Mouse (Mus musculus) heart, embryonic 16.5 days (tissue): ENCODE results near the gene Rrad. TPM values are rescaled to one million over a fixed set of nuclear protein-coding genes. Genes with fewer than 3 reads are reported as not detected.
A peak's percentile ranks its signal among the peaks of the same experiment; 100 is the strongest.

ENCODE experiments used
- ATAC-seq: fragments of 200-750 bp; cut with Nextera tagmentation; replicated peaks from 2 replicates; pipeline ENCODE4 v1.8.0; 2017; ENCODE audit warnings: moderate number of reproducible peaks; ENCODE audit not compliant: insufficient read depth, low FRiP score; ENCODE audit errors: extremely low read depth
- H3K27ac ChIP-seq: fragments of 300-500 bp; sonication (generic); 2 replicates; pipeline ENCODE4 v1.5.1; 2014; ENCODE audit warnings: mild to moderate bottlenecking, low read length, control low read depth, moderate library complexity
- H3K27me3 ChIP-seq: fragments of 300-500 bp; sonication (generic); 2 replicates; pipeline ENCODE4 v1.6.1; 2014; ENCODE audit warnings: low read length, mixed read lengths; ENCODE audit not compliant: control insufficient read depth, insufficient read depth
- H3K36me3 ChIP-seq: fragments of 300-500 bp; sonication (generic); 2 replicates; pipeline ENCODE4 v1.6.1; 2014; ENCODE audit not compliant: control insufficient read depth, insufficient read depth
- H3K4me1 ChIP-seq: fragments of 300-500 bp; sonication (generic); 2 replicates; pipeline ENCODE4 v1.6.1; 2014; ENCODE audit warnings: low read length, mixed read lengths; ENCODE audit not compliant: control insufficient read depth, insufficient read depth
- H3K4me2 ChIP-seq: fragments of 300-500 bp; sonication (generic); 2 replicates; pipeline ENCODE4 v1.6.1; 2014; ENCODE audit warnings: low read depth, mild to moderate bottlenecking, control low read depth, low read length
- H3K4me3 ChIP-seq: fragments of 300-500 bp; sonication (generic); 2 replicates; pipeline ENCODE4 v1.5.1; 2014; ENCODE audit warnings: mild to moderate bottlenecking, control low read depth, low read length
- H3K9ac ChIP-seq: fragments of 300-500 bp; sonication (generic); 2 replicates; pipeline ENCODE4 v1.6.1; 2014; ENCODE audit warnings: low read length, control low read depth
- H3K9me3 ChIP-seq: fragments of 300-500 bp; sonication (generic); replicated peaks from 2 replicates; pipeline ENCODE4 v1.6.1; 2016; ENCODE audit warnings: low read length; ENCODE audit not compliant: control insufficient read depth
- WGBS: fragments of 180-500 bp; shearing (Covaris S2); extraction: QIAGEN DNeasy Blood & Tissue Kit; methylation state at CpG from one replicate; pipeline ENCODE4 v1.1.7; 2014; 5-methylcytosine and 5-hydroxymethylcytosine counted together
- polyA plus RNA-seq: library from polyadenylated mRNA; unstranded; fragments of >200 nt; fragmentation: Nextera tagmentation; extraction: Ambion mirVana; gene quantifications from 2 replicates; pipeline ENCODE4 v1.2.1, GENCODE M21; 2015

Gene Rrad
- polyA plus RNA-seq, 1 experiment from 2014 or later, result 289 TPM

DNA sequence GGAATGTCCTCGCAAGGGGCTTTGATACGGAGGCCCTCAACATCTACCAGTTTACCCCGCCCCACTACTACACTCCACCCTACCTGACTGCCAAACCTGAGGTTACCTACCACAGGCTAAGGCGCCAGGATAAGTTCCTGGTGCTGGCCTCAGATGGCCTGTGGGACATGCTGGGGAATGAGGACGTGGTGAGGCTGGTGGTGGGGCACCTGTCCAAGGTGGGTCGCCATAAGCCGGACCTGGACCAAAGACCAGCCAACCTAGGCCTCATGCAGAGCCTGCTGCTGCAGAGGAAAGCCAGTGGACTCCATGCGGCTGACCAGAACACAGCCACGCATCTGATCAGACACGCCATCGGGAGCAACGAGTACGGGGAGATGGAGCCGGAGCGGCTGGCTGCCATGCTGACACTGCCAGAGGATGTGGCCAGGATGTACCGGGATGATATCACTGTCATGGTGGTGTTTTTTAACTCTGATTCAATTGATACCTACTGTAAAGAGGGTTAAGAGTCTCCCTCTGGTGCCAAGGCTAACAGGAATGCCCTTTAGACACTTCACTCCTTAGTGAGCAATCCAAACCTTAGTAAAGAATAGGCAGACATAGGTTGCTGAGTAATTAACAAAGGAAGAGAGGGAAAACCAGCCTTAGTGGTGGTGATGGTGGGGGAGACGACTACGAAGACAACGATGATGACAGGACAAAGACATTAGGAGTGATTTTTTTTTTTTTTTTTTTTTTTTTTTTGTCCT is 36.3 kb downstream of the Rrad start:
- Histone ChIP-seq H3K9ac (no peak overlapping the region), H3K4me1 (peaks cover 15% of the 10 kb centered on the region), H3K27me3 (no peaks in the 10 kb centered on the region), H3K36me3 (peaks cover 11% of the 10 kb centered on the region; the same call in 1 of the 2 replicates), H3K4me3 (no peak overlapping the region), H3K27ac (no peak overlapping the region), H3K9me3 (no peaks in the 10 kb centered on the region), H3K4me2 (no peak overlapping the region)
- WGBS, result 93% methylated on average over 19 of the region's 19 CpGs
- ATAC-seq, result no peak

DNA sequence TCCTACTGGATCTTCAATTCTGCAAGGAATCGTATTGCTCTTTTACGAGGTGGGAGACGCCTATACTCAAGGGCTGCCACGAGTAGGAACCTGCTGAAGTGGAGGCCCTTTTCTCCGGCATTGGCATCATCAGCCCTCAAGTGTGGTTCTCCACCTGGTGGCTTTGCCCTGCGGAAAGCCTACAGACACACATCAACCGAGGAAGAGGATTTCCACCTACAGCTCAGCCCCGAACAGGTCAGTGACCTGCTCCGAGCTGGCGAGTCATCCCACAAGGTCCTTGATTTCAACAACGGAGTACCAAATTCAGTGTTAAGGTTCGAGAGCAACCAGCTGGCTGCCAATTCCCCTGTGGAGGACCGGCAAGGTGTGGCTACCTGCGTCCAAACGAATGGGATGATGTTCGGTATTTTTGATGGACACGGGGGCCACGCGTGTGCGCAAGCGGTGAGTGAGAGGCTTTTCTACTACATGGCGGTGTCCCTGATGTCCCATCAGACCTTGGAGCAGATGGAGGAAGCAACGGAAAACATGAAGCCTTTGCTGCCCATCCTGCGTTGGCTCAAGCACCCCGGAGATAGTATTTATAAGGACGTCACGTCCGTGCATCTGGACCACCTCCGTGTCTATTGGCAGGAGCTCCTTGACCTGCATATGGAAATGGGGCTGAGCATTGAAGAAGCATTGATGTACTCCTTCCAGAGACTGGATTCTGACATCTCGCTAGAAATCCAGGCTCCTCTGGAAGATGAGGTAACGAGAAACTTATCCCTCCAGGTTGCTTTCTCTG is 37.4 kb downstream of the Rrad start:
- Histone ChIP-seq H3K9me3 (no peaks in the 10 kb centered on the region), H3K36me3 (peaks cover 11% of the 10 kb centered on the region; the same call in 1 of the 2 replicates), H3K27ac (no peak overlapping the region), H3K4me2 (no peak overlapping the region), H3K4me1 (peaks cover 15% of the 10 kb centered on the region), H3K27me3 (no peaks in the 10 kb centered on the region), H3K9ac (no peak overlapping the region), H3K4me3 (no peak overlapping the region)
- 91% methylated on average over 31 of the region's 31 CpGs for WGBS
- no peak for ATAC-seq

- Histone ChIP-seq H3K9ac (no peak overlapping the region), H3K27ac (no peak overlapping the region), H3K36me3 (peaks cover 11% of the 10 kb centered on the region; the same call in 1 of the 2 replicates), H3K4me2 (0 out of 2 replicates have a peak overlapping the region, but pooled peaks have one; percentile 76), H3K4me3 (no peak overlapping the region), H3K27me3 (no peaks in the 10 kb centered on the region), H3K9me3 (no peaks in the 10 kb centered on the region), H3K4me1 (peaks cover 10% of the 10 kb centered on the region)
- 72% methylated on average over 6 of the region's 6 CpGs for whole genome bisulfite sequencing
- no peak for ATAC-seq
Observed at GRCm38 (mm10) chr8:104592566-104592965, 38.6 kb downstream of the Rrad start.

GRCm38 (mm10) chr8:104591856-104592255 is 39.3 kb downstream of the Rrad start:
- WGBS, result 3% methylated on average over 9 of the region's 9 CpGs
- no peaks in the 10 kb centered on the region for H3K27me3 ChIP-seq
- peak overlapping the region; percentile 67 for H3K4me3 ChIP-seq
- peaks cover 11% of the 10 kb centered on the region; the same call in 1 of the 2 replicates for H3K36me3 ChIP-seq
- H3K9me3 ChIP-seq, result no peaks in the 10 kb centered on the region
- no peak for ATAC-seq
- H3K4me1 ChIP-seq, result peaks cover 10% of the 10 kb centered on the region
- H3K4me2 ChIP-seq, result peak overlapping the region; percentile 76
- peak overlapping the region; percentile 63 for H3K27ac ChIP-seq
- H3K9ac ChIP-seq, result peak overlapping the region; percentile 71

DNA sequence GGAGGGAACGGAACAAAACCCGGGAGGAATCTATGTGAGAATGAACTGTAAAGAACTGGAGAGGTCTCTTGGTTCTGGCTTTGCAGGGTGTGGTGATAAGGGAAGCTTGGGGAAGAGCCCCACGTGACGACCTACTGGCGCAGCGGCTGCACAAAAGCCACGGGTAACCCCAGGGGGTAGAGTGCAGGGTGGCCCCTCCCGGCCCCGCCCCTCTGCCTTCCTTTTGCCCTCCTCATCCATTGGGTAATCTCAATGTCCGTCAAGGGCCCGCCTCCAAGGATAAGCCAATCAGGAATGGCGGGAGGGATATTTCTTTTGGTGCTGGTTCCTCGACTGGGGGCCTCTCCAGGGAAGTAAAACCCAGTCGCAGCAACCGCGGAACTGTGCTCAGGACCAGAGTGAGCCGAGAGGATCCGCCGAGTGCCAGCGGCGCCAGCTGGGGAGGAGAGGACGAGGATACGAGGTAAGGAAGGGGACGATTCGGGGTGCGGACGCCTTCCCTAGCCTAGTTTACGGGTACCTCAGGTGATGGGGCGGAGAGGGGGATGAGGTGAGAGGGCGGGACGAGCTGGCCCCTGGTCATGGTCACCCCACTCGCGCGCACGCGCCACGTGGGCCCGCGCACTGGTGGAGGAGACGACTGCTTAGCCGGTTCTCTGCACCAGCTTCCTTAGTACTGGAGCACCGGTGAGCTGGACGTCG is 39.8 kb downstream of the Rrad start, which contains the start of gene Pdp2:
Gene Pdp2, plus strand, starts transcription at position 319 of the 702 bp plus-strand sequence.
- ATAC-seq, result peak; percentile 98
- H3K36me3 ChIP-seq, result peaks cover 11% of the 10 kb centered on the region; the same call in 1 of the 2 replicates
- under 1% methylated on average over 44 of the region's 44 CpGs for WGBS

GRCm38 (mm10) chr8:104590284-104590683 is 40.8 kb downstream of the Rrad start:
- no peak overlapping the region for H3K4me3 ChIP-seq
- no peak for ATAC-seq
- peaks cover 9% of the 10 kb centered on the region; the same call in 1 of the 2 replicates for H3K36me3 ChIP-seq
- H3K4me2 ChIP-seq, result no peak overlapping the region
- WGBS, result 86% methylated on average over 3 of the region's 3 CpGs
- H3K4me1 ChIP-seq, result peaks cover 10% of the 10 kb centered on the region
- no peak overlapping the region for H3K27ac ChIP-seq
- H3K9ac ChIP-seq, result no peak overlapping the region
- no peaks in the 10 kb centered on the region for H3K9me3 ChIP-seq
- no peaks in the 10 kb centered on the region for H3K27me3 ChIP-seq

More for the DNA sequence above, 39.8 kb downstream of the Rrad start, which contains the start of gene Pdp2:
- Histone ChIP-seq H3K4me2 (peak within 1 kb of the TSS; percentile 76), H3K4me1 (peaks cover 10% of the 10 kb centered on the region), H3K9me3 (no peaks in the 10 kb centered on the region), H3K9ac (peak within 1 kb of the TSS; percentile 71), H3K27ac (peak within 1 kb of the TSS; percentile 63), H3K27me3 (no peaks in the 10 kb centered on the region), H3K4me3 (peak within 1 kb of the TSS; percentile 67)

- H3K9me3 ChIP-seq, result no peaks in the 10 kb centered on the region; the same call in 1 of the 2 replicates
- no peak for ATAC-seq
- no peak overlapping the region for H3K4me2 ChIP-seq
- 39% methylated on average over 1 of the region's 1 CpGs for WGBS
- no peak overlapping the region for H3K9ac ChIP-seq
- no peaks in the 10 kb centered on the region for H3K4me1 ChIP-seq
- H3K4me3 ChIP-seq, result no peak overlapping the region
- no peaks in the 10 kb centered on the region for H3K27me3 ChIP-seq
- no peak overlapping the region for H3K27ac ChIP-seq
- no peaks in the 10 kb centered on the region for H3K36me3 ChIP-seq
Observed at GRCm38 (mm10) chr8:104584522-104584921, 46.6 kb downstream of the Rrad start.
